Mouse (Mus musculus) forebrain, embryonic 11.5 days (tissue): Measurements from ENCODE around the gene Gm27235. TPM values are rescaled to one million over a fixed set of nuclear protein-coding genes. Genes with fewer than 3 reads are reported as not detected.
"Not testable (repeated sequence)": the region's sequence is repeated elsewhere in the genome, so short reads cannot be mapped to it uniquely, and the experiment has no call there.

ENCODE experiments used
- ATAC-seq: fragments of 200-750 bp; cut with Nextera tagmentation; replicated peaks from 2 replicates; pipeline ENCODE4 v1.8.0; 2017; ENCODE audit warnings: moderate TSS enrichment; ENCODE audit not compliant: low FRiP score
- DNase-seq: peaks from one replicate; pipeline ENCODE4 v3.0.0-alpha.2; 2017; ENCODE audit warnings: low spot score
- H3K27ac ChIP-seq: fragments of 300-500 bp; sonication (generic); 2 replicates; pipeline ENCODE4 v1.5.1; 2014; ENCODE audit warnings: low read depth, low read length
- H3K27me3 ChIP-seq: fragments of 300-500 bp; sonication (generic); 2 replicates; pipeline ENCODE4 v1.6.1; 2014; ENCODE audit warnings: mild to moderate bottlenecking, low read length, mixed read lengths; ENCODE audit not compliant: control insufficient read depth, insufficient read depth
- H3K36me3 ChIP-seq: fragments of 300-500 bp; sonication (generic); 2 replicates; pipeline ENCODE4 v1.6.1; 2014; ENCODE audit warnings: mild to moderate bottlenecking, low read length, moderate library complexity, mixed read lengths; ENCODE audit not compliant: control insufficient read depth, insufficient read depth
- H3K4me1 ChIP-seq: fragments of 300-500 bp; sonication (generic); replicated peaks from 2 replicates; pipeline ENCODE4 v1.6.1; 2014; ENCODE audit warnings: low read length, mixed read lengths; ENCODE audit not compliant: control insufficient read depth, insufficient read depth
- H3K4me2 ChIP-seq: fragments of 300-500 bp; sonication (generic); 2 replicates; pipeline ENCODE4 v1.6.1; 2014; ENCODE audit warnings: low read depth, mild to moderate bottlenecking, low read length, moderate library complexity, mixed read lengths; ENCODE audit not compliant: severe bottlenecking
- H3K4me3 ChIP-seq: fragments of 300-500 bp; sonication (generic); 2 replicates; pipeline ENCODE4 v1.5.1; 2014; ENCODE audit warnings: low read depth, low read length
- H3K9ac ChIP-seq: fragments of 300-500 bp; sonication (generic); 2 replicates; pipeline ENCODE4 v1.6.1; 2014; ENCODE audit warnings: low read length
- H3K9me3 ChIP-seq: fragments of 300-500 bp; sonication (generic); 2 replicates; pipeline ENCODE4 v1.6.1; 2016; ENCODE audit warnings: low read length, mixed read lengths; ENCODE audit not compliant: control insufficient read depth
- WGBS: fragments of 180-500 bp; shearing (Covaris S2); extraction: QIAGEN DNeasy Blood & Tissue Kit; methylation state at CpG from one replicate; pipeline ENCODE4 v1.1.7; 2014; 5-methylcytosine and 5-hydroxymethylcytosine counted together
- polyA plus RNA-seq: library from polyadenylated mRNA; unstranded; fragments of >200 nt; fragmentation: Nextera tagmentation; extraction: Ambion mirVana; gene quantifications from 2 replicates; pipeline ENCODE4 v1.2.1, GENCODE M21; 2014

Gm27235 gene
- polyA plus RNA-seq: not detected in 2 replicates

DNA sequence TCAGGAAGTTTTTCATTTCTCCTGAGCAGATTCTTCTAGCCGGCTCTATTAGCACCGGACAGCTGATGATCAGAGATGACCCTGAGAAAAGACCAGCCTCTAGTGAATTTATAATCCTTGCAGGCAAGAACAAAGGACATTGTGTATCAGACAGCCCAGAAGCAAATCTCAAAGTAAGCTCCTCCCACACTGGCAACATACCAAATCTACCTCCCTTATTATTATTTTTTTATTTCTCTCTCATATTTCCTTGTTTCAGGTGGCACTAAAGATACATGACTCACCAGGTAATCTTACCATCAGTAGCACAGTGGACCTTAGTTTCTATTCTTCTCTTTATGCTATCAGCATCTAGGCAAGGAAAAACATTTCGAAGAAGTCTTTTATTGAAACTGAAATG, at the start of gene Gm27235, which contains the start of gene D730048I06Rik:
Gm27235 (minus strand) TSS at position 101 of the 400 bp plus-strand sequence.
D730048I06Rik (minus strand) TSS at position 112 of the 400 bp plus-strand sequence.
- Histone ChIP-seq H3K4me1 (no peaks in the 10 kb centered on the region), H3K9ac (no peak within 1 kb of the TSS), H3K36me3 (no peaks in the 10 kb centered on the region), H3K9me3 (no peaks in the 10 kb centered on the region; the same call in 1 of the 2 replicates), H3K27me3 (no peaks in the 10 kb centered on the region), H3K27ac (no peak within 1 kb of the TSS), H3K4me2 (no peak within 1 kb of the TSS), H3K4me3 (no peak within 1 kb of the TSS)
- DNase-seq (no peak), ATAC-seq (no peak)
- WGBS: 94% methylated on average over 3 of the region's 3 CpGs

DNA sequence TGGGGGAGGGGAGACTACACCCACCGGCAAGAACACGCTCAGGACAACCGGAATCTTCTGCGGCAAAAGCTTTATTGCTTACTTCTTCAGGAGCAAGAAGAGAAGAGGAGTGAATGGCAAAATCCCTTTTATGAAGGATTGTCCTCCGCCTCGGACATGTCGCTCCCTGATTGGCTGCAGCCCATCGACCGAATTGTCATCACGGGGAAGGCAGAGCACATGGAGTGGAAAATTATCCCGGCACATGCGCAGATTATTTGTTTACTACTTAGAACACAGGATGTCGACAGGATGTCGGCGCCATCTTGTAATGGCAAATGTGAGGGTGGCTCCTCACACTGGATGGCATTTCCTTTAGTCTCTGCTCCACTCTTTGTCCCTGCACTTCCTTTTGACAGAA, 28.0 kb upstream of the Gm27235 start:
- H3K4me1 ChIP-seq, H3K9me3 ChIP-seq, H3K4me2 ChIP-seq, H3K27me3 ChIP-seq, DNase-seq, H3K4me3 ChIP-seq, ATAC-seq, H3K9ac ChIP-seq, H3K36me3 ChIP-seq, H3K27ac ChIP-seq: not testable (repeated sequence)
- 89% methylated on average over 15 of the region's 15 CpGs for WGBS

DNA sequence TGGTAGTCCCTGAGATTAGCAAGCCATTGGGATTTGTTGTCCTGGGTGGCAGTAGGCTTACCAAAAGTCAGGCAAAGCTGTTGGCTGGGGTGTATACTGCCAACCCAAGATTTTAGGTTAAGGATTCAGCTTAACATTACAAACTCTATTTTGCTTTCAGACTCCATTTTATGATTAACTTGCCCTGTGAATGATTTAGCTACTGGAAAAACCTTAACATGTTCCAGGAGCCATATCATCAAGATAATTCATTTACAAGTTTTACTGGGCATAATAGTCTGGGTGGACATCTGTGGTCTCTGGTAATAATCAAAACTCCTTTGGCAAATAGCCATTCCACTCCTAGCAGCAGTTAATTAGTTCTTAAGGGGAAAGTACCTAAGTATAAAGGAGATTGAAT, 8.2 kb upstream of the Gm27235 start:
- DNase-seq (no peak), ATAC-seq (no peak)
- no peaks in the 10 kb centered on the region for H3K36me3 ChIP-seq
- H3K27me3 ChIP-seq: no peaks in the 10 kb centered on the region
- H3K4me2 ChIP-seq: no peak overlapping the region
- no peaks in the 10 kb centered on the region for H3K4me1 ChIP-seq
- no peaks in the 10 kb centered on the region; the same call in 1 of the 2 replicates for H3K9me3 ChIP-seq
- H3K9ac ChIP-seq: no peak overlapping the region
- no peak overlapping the region for H3K4me3 ChIP-seq
- H3K27ac ChIP-seq: no peak overlapping the region

DNA sequence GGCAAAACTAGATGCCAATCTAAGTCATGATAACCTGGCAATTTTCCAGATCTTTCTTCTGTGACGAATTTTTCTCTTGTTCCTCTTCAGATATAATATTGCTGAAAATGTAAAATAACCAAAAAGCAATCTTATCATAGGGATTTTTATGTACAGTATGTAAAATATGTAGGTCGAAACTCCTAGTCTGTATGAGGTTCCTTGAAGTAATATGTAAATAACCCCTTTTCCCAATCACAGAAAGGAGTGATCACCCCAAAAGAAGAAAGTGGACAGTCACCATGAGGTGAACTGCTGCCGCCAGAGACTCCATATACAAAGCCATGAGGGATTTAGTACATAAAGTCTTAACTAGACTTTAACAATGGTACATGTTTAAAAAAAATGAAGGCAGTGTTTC, 11.9 kb downstream of the Gm27235 start, which contains the start of gene Gm17727:
Gm17727 (minus strand) TSS at position 101 of the 400 bp plus-strand sequence.
- H3K9ac ChIP-seq: no peak within 1 kb of the TSS
- ATAC-seq: no peak

DNA sequence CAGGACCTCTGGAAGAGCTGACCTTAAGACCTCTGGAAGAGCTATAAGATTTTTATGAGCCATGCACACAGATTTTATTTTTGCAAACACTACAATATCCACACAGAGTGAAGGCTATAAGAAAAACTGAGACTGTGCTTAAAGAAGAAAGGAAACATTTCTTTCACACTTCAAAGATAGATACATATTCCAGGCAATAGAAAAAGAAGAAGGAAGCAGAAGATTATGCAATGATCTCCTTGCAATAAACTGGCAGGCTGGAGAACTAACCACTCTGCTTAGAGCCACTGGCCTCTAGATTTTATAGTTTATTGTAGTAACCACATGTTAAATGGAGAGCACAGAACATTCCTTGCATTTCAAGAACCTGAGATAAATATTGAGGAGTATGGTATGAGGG, 33.1 kb downstream of the Gm27235 start:
- Histone ChIP-seq H3K4me3 (no peak overlapping the region), H3K27ac (no peak overlapping the region), H3K36me3 (no peaks in the 10 kb centered on the region), H3K9me3 (no peaks in the 10 kb centered on the region; the same call in 1 of the 2 replicates), H3K9ac (no peak overlapping the region), H3K4me1 (no peaks in the 10 kb centered on the region), H3K27me3 (no peaks in the 10 kb centered on the region), H3K4me2 (no peak overlapping the region)
- DNase-seq (no peak), ATAC-seq (no peak)

More for the DNA sequence above, 11.9 kb downstream of the Gm27235 start, which contains the start of gene Gm17727:
- Histone ChIP-seq H3K27ac (no peak within 1 kb of the TSS), H3K36me3 (no peaks in the 10 kb centered on the region), H3K9me3 (no peaks in the 10 kb centered on the region; the same call in 1 of the 2 replicates), H3K4me1 (no peaks in the 10 kb centered on the region), H3K4me2 (no peak within 1 kb of the TSS), H3K27me3 (no peaks in the 10 kb centered on the region), H3K4me3 (no peak within 1 kb of the TSS)
- no peak for DNase-seq
- 71% methylated on average over 3 of the region's 3 CpGs for WGBS

DNA sequence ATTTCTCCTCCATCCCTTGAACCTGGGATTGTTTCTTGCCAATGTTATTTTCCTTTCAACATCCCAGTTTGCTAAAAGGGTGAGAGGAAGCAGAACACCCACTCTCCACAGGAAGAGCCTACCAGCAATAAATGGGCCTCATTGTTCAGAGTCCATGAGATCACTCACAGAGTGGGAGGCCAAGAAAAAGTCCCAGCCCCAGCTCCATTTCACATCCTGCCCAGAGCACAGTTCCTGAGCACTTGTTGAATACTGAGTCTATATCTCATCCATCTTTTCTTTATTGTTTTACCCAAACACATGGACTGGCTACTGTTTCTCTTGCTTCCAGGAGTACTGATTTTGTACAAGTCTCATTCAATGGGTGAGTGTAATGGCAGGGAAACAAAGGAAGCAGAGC, 49.2 kb downstream of the Gm27235 start, which contains the start of gene Gm17677:
Gm17677 (plus strand) TSS at position 301 of the 400 bp plus-strand sequence.
- no peaks in the 10 kb centered on the region; the same call in 1 of the 2 replicates for H3K9me3 ChIP-seq
- no peak for ATAC-seq

More for the DNA sequence above, 49.2 kb downstream of the Gm27235 start, which contains the start of gene Gm17677:
- no peak for DNase-seq
- Histone ChIP-seq H3K9ac (no peak within 1 kb of the TSS), H3K4me2 (no peak within 1 kb of the TSS), H3K27ac (no peak within 1 kb of the TSS), H3K4me1 (no peaks in the 10 kb centered on the region), H3K27me3 (no peaks in the 10 kb centered on the region), H3K4me3 (no peak within 1 kb of the TSS), H3K36me3 (no peaks in the 10 kb centered on the region)

Other genes starting within 250 kb of the Gm27235 start
- gene Ddx25, start 231.6 kb downstream of the Gm27235 start, polyA plus RNA-seq: 8.2 and 8.8 TPM in 2 replicates
- 21.8 TPM in 2 replicates for gene Pus3, start 231.5 kb downstream of the Gm27235 start, polyA plus RNA-seq
- 0.75 and 1.0 TPM in 2 replicates for gene Pate2, start 219.8 kb downstream of the Gm27235 start, polyA plus RNA-seq
- gene Hyls1, start 219.7 kb downstream of the Gm27235 start, polyA plus RNA-seq: 31.1 and 34.2 TPM in 2 replicates
- not detected in 2 replicates for gene Pate4, start 178.2 kb downstream of the Gm27235 start, polyA plus RNA-seq
- gene Pate3, start 141.9 kb downstream of the Gm27235 start, polyA plus RNA-seq: not detected in 2 replicates
- not detected in 2 replicates for gene Pate1, start 102.7 kb downstream of the Gm27235 start, polyA plus RNA-seq
- gene Gm17677, start 49.1 kb downstream of the Gm27235 start, polyA plus RNA-seq: not detected in 2 replicates
- gene Gm17727, start 12.0 kb downstream of the Gm27235 start, polyA plus RNA-seq: not detected in 2 replicates
- not detected in 2 replicates for gene D730048I06Rik, start within 50 bp of the Gm27235 start, polyA plus RNA-seq
- gene 9230110F15Rik, start 54.0 kb upstream of the Gm27235 start, polyA plus RNA-seq: not detected in 2 replicates
- not detected in 2 replicates for gene 9230113P08Rik, start 118.3 kb upstream of the Gm27235 start, polyA plus RNA-seq